Mouse (Mus musculus): ENCODE data around the gene Rbfox1.

The Rbfox1 gene

GRCm38 (mm10) chr16:7099506-7100300 lies 1214.5 kb downstream of the Rbfox1 start:
- peak; percentile 30 for DNase-seq

- no peak for DNase-seq
Measured at GRCm38 (mm10) chr16:7102486-7102885, 1217.3 kb downstream of the Rbfox1 start.

GRCm38 (mm10) chr16:7103301-7103700 lies 1218.1 kb downstream of the Rbfox1 start:
- no peak for DNase-seq

GRCm38 (mm10) chr16:7106450-7107015 lies 1221.4 kb downstream of the Rbfox1 start:
- no peak for DNase-seq

GRCm38 (mm10) chr16:7115945-7116344 lies 1230.8 kb downstream of the Rbfox1 start:
- peak; percentile 9 for DNase-seq

- DNase-seq, result no peak
Measured at GRCm38 (mm10) chr16:7129591-7129990, 1244.4 kb downstream of the Rbfox1 start.

- DNase-seq, result no peak
Measured at GRCm38 (mm10) chr16:7132434-7132833, 1247.3 kb downstream of the Rbfox1 start.

- no peak for DNase-seq
Measured at GRCm38 (mm10) chr16:7136971-7137370, 1251.8 kb downstream of the Rbfox1 start.

GRCm38 (mm10) chr16:7139480-7139879 lies 1254.3 kb downstream of the Rbfox1 start:
- no peak for DNase-seq

- DNase-seq, result no peak
Measured at GRCm38 (mm10) chr16:7140909-7141308, 1255.8 kb downstream of the Rbfox1 start.

GRCm38 (mm10) chr16:7145505-7145904 lies 1260.3 kb downstream of the Rbfox1 start:
- no peak for DNase-seq

- peak; percentile 12 for DNase-seq
Measured at GRCm38 (mm10) chr16:7146454-7146853, 1261.3 kb downstream of the Rbfox1 start.

GRCm38 (mm10) chr16:7147884-7148283 lies 1262.7 kb downstream of the Rbfox1 start:
- no peak for DNase-seq

GRCm38 (mm10) chr16:7149106-7149899 lies 1264.1 kb downstream of the Rbfox1 start:
- no peak for DNase-seq

GRCm38 (mm10) chr16:7150201-7150791 lies 1265.1 kb downstream of the Rbfox1 start:
- peak; percentile 87 for DNase-seq

- no peak for DNase-seq
Measured at GRCm38 (mm10) chr16:7152401-7152800, 1267.2 kb downstream of the Rbfox1 start.

- DNase-seq, result no peak
Measured at GRCm38 (mm10) chr16:7154671-7155070, 1269.5 kb downstream of the Rbfox1 start.

- DNase-seq, result no peak
Measured at GRCm38 (mm10) chr16:7158856-7159826, 1274.0 kb downstream of the Rbfox1 start.

GRCm38 (mm10) chr16:7159827-7160217 lies 1274.7 kb downstream of the Rbfox1 start:
- no peak for DNase-seq

GRCm38 (mm10) chr16:7162168-7162567 lies 1277.0 kb downstream of the Rbfox1 start:
- DNase-seq, result no peak

GRCm38 (mm10) chr16:7163688-7164087 lies 1278.5 kb downstream of the Rbfox1 start:
- DNase-seq, result no peak

- no peak for DNase-seq
Measured at GRCm38 (mm10) chr16:7164153-7164737, 1279.1 kb downstream of the Rbfox1 start.

All from kidney, adult 11 months (tissue).